Mouse (Mus musculus) MEL (cell line): ENCODE measurements around the gene Pxn.

Experiments used
- CHD1 ChIP-seq: IDR thresholded peaks from 2 replicates; pipeline ENCODE4 v1.6.1; 2012; ENCODE audit warnings: low read depth, mild to moderate bottlenecking, inconsistent platforms, low read length, improper control_type of control experiment
- CTCF ChIP-seq, 3 experiments: IDR thresholded peaks in 2 of 3; conservative IDR thresholded peaks in 1 of 3; 2 replicates each; pipeline ENCODE4 v1.5.1; 2011 to 2012; ENCODE audit warnings: low read length in 3 of 3, low read depth in 2 of 3, mild to moderate bottlenecking in 2 of 3, improper control_type of control experiment in 1 of 3, inconsistent platforms in 1 of 3, mixed read lengths in 1 of 3, moderate library complexity in 1 of 3; ENCODE audit not compliant: control insufficient read depth in 1 of 3, insufficient read depth in 1 of 3, poor library complexity in 1 of 3, severe bottlenecking in 1 of 3
- EP300 ChIP-seq, 2 experiments: IDR thresholded peaks; 2 replicates each; pipeline ENCODE4 v1.6.1; 2011; ENCODE audit warnings: improper control_type of control experiment in 2 of 2, low read length in 2 of 2, low read depth in 1 of 2, mild to moderate bottlenecking in 1 of 2
- ETS1 ChIP-seq: IDR thresholded peaks from 2 replicates; pipeline ENCODE4 v1.6.1; 2012; ENCODE audit warnings: low read depth, mild to moderate bottlenecking, inconsistent platforms, low read length, improper control_type of control experiment, moderate library complexity
- GABPA ChIP-seq: IDR thresholded peaks from 2 replicates; pipeline ENCODE4 v1.6.1; 2012; ENCODE audit warnings: low read depth, mild to moderate bottlenecking, inconsistent platforms, low read length, improper control_type of control experiment, moderate library complexity
- GATA1 ChIP-seq: IDR thresholded peaks from 2 replicates; pipeline ENCODE4 v1.6.1; 2011; ENCODE audit warnings: low read depth, low read length, improper control_type of control experiment
- KAT2A ChIP-seq: conservative IDR thresholded peaks from 2 replicates; pipeline ENCODE4 v1.6.1; 2012; ENCODE audit warnings: low read depth, low read length, improper control_type of control experiment, inconsistent platforms
- MAFK ChIP-seq: IDR thresholded peaks from 2 replicates; pipeline ENCODE4 v1.6.1; 2011; ENCODE audit warnings: low read depth, mild to moderate bottlenecking, low read length, improper control_type of control experiment, borderline replicate concordance
- POLR2A ChIP-seq, 2 experiments: IDR thresholded peaks; 2 replicates each; pipeline ENCODE4 v1.6.1; 2011 to 2012; ENCODE audit warnings: low read length in 2 of 2, mild to moderate bottlenecking in 2 of 2, control low read depth in 1 of 2, improper control_type of control experiment in 1 of 2, low read depth in 1 of 2, moderate library complexity in 1 of 2; ENCODE audit not compliant: control insufficient read depth in 1 of 2, insufficient read depth in 1 of 2, poor library complexity in 1 of 2
- SMC3 ChIP-seq: IDR thresholded peaks from 2 replicates; pipeline ENCODE4 v1.6.1; 2011; ENCODE audit warnings: low read depth, low read length, improper control_type of control experiment
- USF1 ChIP-seq: IDR thresholded peaks from 2 replicates; pipeline ENCODE4 v1.6.1; 2014; ENCODE audit warnings: low read depth, mild to moderate bottlenecking, inconsistent platforms, low read length, improper control_type of control experiment, moderate library complexity
- USF2 ChIP-seq, 2 experiments: IDR thresholded peaks; 2 replicates each; pipeline ENCODE4 v1.6.1; 2011 to 2012; ENCODE audit warnings: improper control_type of control experiment in 2 of 2, low read length in 2 of 2, borderline replicate concordance in 1 of 2, inconsistent platforms in 1 of 2, low read depth in 1 of 2, mild to moderate bottlenecking in 1 of 2; ENCODE audit not compliant: insufficient read depth in 1 of 2
- ZC3H11A ChIP-seq: IDR thresholded peaks from 2 replicates; pipeline ENCODE4 v1.6.1; 2012; ENCODE audit warnings: low read depth, mild to moderate bottlenecking, inconsistent platforms, low read length, improper control_type of control experiment

DNA sequence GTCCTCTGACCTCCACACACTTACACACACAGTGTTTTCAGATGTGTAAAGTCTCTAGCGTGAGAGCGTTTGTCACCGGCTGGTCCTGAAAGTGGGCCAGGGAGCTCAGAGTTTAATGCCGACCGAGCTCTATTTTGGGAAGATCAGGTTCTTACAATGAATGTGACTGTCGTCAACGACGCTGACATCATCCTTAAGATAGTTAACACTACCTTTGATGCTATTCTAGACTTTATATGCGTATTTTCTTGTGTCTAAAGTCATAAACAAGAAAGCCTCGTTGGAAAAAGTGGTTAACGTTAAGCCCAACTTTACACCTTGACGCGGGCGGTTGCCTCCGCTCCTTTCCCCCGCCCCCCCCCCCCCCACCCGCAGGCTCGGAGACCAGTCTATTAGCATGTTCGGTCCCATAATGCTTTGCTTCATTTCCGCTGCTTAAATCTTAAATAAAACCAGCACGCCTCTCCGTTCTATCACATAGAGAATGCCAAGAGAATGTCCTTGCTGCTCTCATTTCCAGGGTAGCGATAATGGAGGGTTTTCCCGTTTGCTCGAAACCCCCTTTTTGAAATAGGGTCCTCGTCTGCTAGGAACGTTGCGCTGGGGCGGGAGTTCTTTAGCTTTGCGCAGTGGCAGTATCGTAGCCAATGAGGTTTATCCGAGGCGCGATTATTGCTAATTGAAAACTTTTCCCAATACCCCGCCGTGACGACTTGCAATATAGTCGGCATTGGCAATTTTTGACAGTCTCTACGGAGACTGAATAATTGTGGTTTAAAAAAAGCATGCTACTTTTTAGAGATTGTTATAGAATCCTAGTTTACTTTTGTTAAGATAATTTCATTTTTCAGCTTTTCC lies 17.4 kb upstream of the Pxn start:
- TF ChIP-seq POLR2A (IDR thresholded peaks at IDR 0.05; ENCODE audit: control insufficient read depth in 1 of 2, insufficient read depth in 1 of 2, low read depth in 1 of 2, low read length in 2 of 2, poor library complexity in 1 of 2), result peak in 1 of 2 experiments; percentile 94; a peak in 3 of 4 replicates
- TF ChIP-seq SMC3, result no peak
- no peak for TF ChIP-seq GABPA
- TF ChIP-seq CTCF (IDR thresholded peaks at IDR 0.05 in 2 of 3, conservative IDR thresholded peaks at IDR 0.05 in 1 of 3; ENCODE audit: control insufficient read depth in 1 of 3, insufficient read depth in 1 of 3, low read depth in 2 of 3, low read length in 3 of 3, poor library complexity in 1 of 3, severe bottlenecking in 1 of 3), result no peak
- TF ChIP-seq EP300 (IDR thresholded peaks at IDR 0.05; ENCODE audit: low read depth in 1 of 2, low read length in 2 of 2), result no peak
- TF ChIP-seq ZC3H11A, result no peak
- no peak for TF ChIP-seq USF2 (IDR thresholded peaks at IDR 0.05; ENCODE audit: borderline replicate concordance in 1 of 2, insufficient read depth in 1 of 2, low read depth in 1 of 2, low read length in 2 of 2)
- no peak for TF ChIP-seq GATA1
- TF ChIP-seq ETS1, result no peak
- TF ChIP-seq MAFK, result no peak
- TF ChIP-seq KAT2A, result no peak
- no peak for TF ChIP-seq CHD1
- TF ChIP-seq USF1, result no peak
